Mouse (Mus musculus): ENCODE data around the gene Retreg1.
"Not testable (repeated sequence)": the region's sequence is repeated elsewhere in the genome, so short reads cannot be mapped to it uniquely, and the experiment has no call there.

Retreg1 gene

DNA sequence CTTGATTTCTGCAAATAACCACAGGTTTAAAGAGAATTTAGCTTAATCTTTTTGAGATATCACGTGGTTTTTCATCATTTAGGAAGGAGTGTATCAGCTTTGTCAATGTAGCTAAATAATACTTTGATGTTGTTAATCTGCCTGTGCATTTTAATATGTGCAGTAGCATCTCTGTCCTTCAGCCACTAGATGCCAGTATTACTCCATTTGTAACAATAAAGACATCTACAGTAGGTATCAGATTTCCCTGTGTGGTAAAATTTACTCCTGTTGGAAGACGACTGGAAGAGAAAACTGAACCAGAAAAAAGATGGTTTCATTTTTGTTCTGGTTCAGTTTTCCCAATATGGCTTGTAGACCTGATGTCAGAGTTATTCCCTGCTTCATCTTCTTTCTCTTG is 152.5 kb downstream of the Retreg1 start:
- DNase-seq (ENCODE audit: low read depth, low spot score), result peak; percentile 52

DNA sequence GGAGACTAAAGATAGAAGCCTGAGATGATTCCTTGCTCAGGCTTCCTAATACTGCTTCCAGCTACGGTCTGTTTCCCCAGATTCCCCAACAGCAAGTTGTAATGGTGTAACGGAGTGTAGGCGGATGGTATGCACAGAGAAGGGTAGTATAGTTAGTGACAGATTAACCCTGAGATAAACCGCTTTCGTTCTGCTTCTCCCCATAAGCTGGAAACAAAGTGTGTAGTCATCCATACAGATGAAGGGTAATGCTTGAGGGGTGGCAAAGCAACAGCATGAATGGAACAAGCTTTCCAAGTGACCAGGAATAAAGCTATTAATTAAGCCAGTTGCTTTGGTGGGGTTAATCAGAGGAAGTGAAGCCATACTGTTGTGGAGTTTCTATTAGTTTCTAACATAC is 156.6 kb downstream of the Retreg1 start:
- DNase-seq (ENCODE audit: low read depth, low spot score), result not testable (repeated sequence)

DNA sequence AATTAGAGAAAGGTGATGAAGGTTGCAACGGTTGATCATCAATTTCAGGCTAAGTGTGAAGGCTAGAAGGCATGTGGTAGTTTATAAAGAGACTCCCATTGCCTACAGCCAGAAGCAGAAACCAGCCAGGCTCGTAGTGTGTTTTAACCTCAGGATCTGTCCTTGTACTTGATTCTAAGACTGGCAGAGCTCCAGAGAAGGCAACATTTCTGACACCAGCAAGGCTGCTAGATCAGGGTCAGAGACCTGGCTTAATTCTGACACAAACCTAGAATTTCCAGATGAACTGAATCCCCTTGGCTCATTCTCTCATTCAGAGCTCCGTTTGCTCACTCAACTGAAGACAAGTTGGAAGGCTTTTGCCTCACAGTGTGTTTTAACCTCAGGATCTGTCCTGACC is 165.6 kb downstream of the Retreg1 start:
- no peak for DNase-seq (ENCODE audit: low read depth, low spot score)

DNA sequence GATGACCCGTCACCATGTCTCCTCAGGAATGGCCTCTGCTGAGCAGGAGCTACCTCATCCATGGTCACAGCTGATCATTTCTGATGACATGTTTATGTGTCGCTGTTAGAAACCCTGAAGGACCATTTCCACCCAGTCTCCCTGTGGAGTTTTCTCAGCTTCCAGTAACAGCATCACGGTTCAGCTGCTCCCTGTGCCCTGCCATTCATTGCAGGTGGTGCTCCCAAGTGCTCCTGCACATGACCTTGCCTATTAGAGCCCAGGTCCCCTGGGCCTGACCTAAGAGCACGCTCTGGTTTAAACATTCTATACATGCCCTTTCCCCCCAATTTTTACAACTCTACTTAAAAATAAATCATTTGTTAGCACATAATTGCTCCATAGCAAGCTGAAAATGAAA is 169.9 kb downstream of the Retreg1 start:
- no peak for DNase-seq (ENCODE audit: low read depth, low spot score)

DNA sequence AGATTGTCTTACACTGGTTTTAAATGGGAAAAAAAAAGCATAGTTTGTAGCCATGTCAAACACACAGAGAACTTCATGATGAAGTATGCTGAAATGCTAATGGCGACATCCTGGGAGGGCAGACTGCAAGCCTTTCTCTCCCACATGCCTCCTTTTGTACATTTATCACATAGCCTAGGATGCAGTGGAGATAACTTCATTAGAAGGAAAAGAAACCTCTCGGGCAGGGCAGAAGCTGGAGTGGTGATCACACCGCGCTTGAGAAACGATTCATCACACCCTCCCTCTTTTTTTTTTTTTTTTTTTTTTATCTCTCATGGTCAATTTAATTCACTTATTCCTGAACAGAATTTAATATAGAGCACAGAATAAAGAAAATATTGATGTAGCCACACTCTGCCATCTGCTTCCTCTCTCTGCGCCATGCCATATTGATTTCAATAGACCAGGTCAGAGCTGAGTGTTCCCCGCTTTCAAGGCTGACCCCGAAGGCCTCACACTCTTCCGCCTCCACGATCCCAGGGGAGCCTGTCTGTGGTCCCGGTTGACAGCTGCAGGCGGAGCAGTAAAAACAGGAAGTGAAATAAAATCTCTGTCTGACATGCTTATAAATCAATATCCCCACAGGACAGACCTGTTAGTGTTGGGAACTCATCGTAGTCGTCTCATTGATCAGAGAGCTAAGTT is 173.1 kb downstream of the Retreg1 start:
- DNase-seq (ENCODE audit: low read depth, low spot score), result no peak

DNA sequence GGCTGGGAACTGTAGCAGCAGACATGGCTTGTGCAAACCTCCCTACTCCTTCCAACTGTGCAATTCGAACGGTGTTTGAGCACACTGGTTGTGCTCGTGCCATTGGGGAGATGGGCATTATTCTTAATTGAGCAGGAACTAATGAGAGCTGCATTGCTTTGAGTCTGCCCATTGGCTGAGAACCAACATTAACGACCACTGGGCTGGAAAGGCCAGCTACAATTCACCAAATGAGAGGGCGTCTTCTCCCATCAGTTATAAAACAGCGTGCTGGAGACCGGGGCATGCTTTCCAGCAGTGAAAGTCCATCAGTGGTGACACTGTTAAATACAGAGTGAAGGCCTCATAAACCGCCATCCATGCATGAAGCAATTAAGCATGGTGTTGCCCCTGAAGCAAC is 178.7 kb downstream of the Retreg1 start:
- DNase-seq (ENCODE audit: low read depth, low spot score), result no peak

DNA sequence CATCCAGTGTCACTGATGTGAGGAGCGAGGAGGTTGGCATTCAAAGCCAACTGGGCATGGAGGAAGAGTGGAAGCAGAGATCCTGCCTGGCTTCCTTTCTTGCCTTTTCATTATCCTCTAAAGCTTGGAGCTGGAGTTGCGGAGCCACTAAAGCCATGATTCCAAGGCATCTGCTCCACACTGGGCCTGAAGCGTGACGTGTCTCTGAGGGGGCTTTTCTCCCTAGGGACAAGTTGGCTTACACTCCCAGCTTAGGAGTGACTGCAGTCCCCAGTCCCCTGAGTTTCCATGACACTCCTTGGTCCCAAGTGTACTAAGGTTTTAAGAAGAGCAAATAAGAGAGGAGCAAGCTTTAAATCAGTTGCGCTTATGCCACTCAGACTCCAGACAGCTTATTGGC is 179.7 kb downstream of the Retreg1 start:
- DNase-seq (ENCODE audit: low read depth, low spot score), result no peak

All from telencephalon, adult 2 months (tissue).